8 mouse cellular contexts compared by ENCODE assay signal in the genomic region with DNA sequence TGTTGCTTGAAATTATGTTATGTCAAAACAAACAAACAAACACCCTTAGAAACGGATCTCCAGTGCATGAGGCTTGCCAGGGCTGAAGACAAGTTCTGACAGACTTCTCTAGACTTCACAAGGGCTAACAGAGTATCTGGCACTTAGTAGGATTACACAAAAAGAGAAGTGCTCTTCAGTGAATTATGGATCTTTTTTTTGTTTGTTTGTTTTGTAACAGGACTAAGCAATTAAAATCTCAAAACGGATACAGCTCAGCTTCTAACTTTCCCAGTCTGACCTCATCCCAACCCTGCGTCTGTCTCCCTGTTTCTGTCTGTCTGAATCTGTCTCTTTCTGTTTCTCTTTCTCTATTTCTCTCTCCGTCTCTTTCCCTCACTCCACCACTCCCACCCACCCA. TPM values are rescaled to one million over a fixed set of nuclear protein-coding genes. Genes with fewer than 3 reads are reported as not detected.
A peak's percentile ranks its signal among the peaks of the same experiment; 100 is the strongest.
DNase-seq lines count a peak whose midpoint lies in the region; ATAC-seq lines count a peak whose summit lies in the region.

No protein-coding gene starts in this region.

- DNase-seq in limb, embryonic 10.5 days (ENCODE audit: low spot score): no peak
- DNase-seq in right cerebral cortex, adult 18-20 months: no peak
- no peak for DNase-seq in thymus, postnatal 0 days (ENCODE audit: low spot score)

- no peaks in the 10 kb centered on the region for H3K9me3 ChIP-seq in megakaryocyte, embryonic 14.5 days
- H3K9me3 ChIP-seq in forebrain, embryonic 15.5 days: no peaks in the 10 kb centered on the region
- no peaks in the 10 kb centered on the region for H3K9me3 ChIP-seq in limb, embryonic 10.5 days (replicated peaks)
- H3K9me3 ChIP-seq in neural tube, embryonic 14.5 days (ENCODE audit: control insufficient read depth, low read length): no peaks in the 10 kb centered on the region

- 16% methylated on average over 4 of the region's 4 CpGs for WGBS in forebrain, embryonic 15.5 days
- WGBS in limb, embryonic 10.5 days: 21% methylated on average over 4 of the region's 4 CpGs
- 20% methylated on average over 4 of the region's 4 CpGs for WGBS in neural tube, embryonic 14.5 days

- peak overlapping the region; percentile 94 for H3K4me3 ChIP-seq in megakaryocyte, embryonic 14.5 days (replicated peaks)
- no peak overlapping the region; the same call in 1 of the 2 replicates for H3K4me3 ChIP-seq in forebrain, embryonic 15.5 days
- peak overlapping the region; percentile 60 for H3K4me3 ChIP-seq in limb, embryonic 10.5 days
- H3K4me3 ChIP-seq in neural tube, embryonic 14.5 days (ENCODE audit: low read depth, low read length): no peak overlapping the region; the same call in 1 of the 2 replicates

- H3K27ac ChIP-seq in forebrain, embryonic 15.5 days (replicated peaks): no peak overlapping the region
- H3K27ac ChIP-seq in limb, embryonic 10.5 days: peak overlapping the region; percentile 88
- no peak overlapping the region for H3K27ac ChIP-seq in neural tube, embryonic 14.5 days (ENCODE audit: low read depth, low read length)

- peaks cover 29% of the 10 kb centered on the region for H3K36me3 ChIP-seq in megakaryocyte, embryonic 14.5 days (replicated peaks; ENCODE audit: low read length)
- no peaks in the 10 kb centered on the region for H3K36me3 ChIP-seq in forebrain, embryonic 15.5 days
- H3K36me3 ChIP-seq in limb, embryonic 10.5 days: peaks cover 10% of the 10 kb centered on the region
- no peaks in the 10 kb centered on the region for H3K36me3 ChIP-seq in neural tube, embryonic 14.5 days (ENCODE audit: control insufficient read depth, insufficient read depth, low read length)

- no peak for ATAC-seq in megakaryocyte, adult 5-6 weeks (ENCODE audit: poor library complexity, severe bottlenecking)
- peak; percentile 70 for ATAC-seq in forebrain, embryonic 15.5 days (replicated peaks)
- peak; percentile 44 for ATAC-seq in neural tube, embryonic 14.5 days (ENCODE audit: low read depth)
- ATAC-seq in CD4-positive, CD25-positive, alpha-beta regulatory T cell, adult 4 months: no peak

- peak overlapping the region; percentile 4; the same call in 1 of the 2 replicates for H3K4me2 ChIP-seq in forebrain, embryonic 15.5 days (replicated peaks)
- peak overlapping the region; percentile 63; the same call in 1 of the 2 replicates for H3K4me2 ChIP-seq in neural tube, embryonic 14.5 days (ENCODE audit: low read depth, low read length)

- peaks cover 22% of the 10 kb centered on the region for H3K4me1 ChIP-seq in megakaryocyte, embryonic 14.5 days
- H3K4me1 ChIP-seq in forebrain, embryonic 15.5 days: peaks cover 4% of the 10 kb centered on the region
- H3K4me1 ChIP-seq in limb, embryonic 10.5 days: peaks cover 7% of the 10 kb centered on the region; the same call in 1 of the 2 replicates
- H3K4me1 ChIP-seq in neural tube, embryonic 14.5 days (ENCODE audit: control insufficient read depth, insufficient read depth, low read length): peaks cover 3% of the 10 kb centered on the region; the same call in 1 of the 2 replicates

- H3K9ac ChIP-seq in forebrain, embryonic 15.5 days (replicated peaks): no peak overlapping the region
- H3K9ac ChIP-seq in neural tube, embryonic 14.5 days (replicated peaks; ENCODE audit: low read depth, low read length): no peak overlapping the region; the same call in 1 of the 2 replicates

- peaks cover 4% of the 10 kb centered on the region for H3K27me3 ChIP-seq in megakaryocyte, embryonic 14.5 days (replicated peaks)
- no peaks in the 10 kb centered on the region for H3K27me3 ChIP-seq in forebrain, embryonic 15.5 days
- H3K27me3 ChIP-seq in limb, embryonic 10.5 days (ENCODE audit: low read depth, poor library complexity, severe bottlenecking): no peaks in the 10 kb centered on the region
- no peaks in the 10 kb centered on the region for H3K27me3 ChIP-seq in neural tube, embryonic 14.5 days (ENCODE audit: control insufficient read depth, insufficient read depth, low read length)

RNA-seq across cellular contexts. Expression of a gene that starts 0.4 kb away (rescaled TPM):
- polyA plus RNA-seq in megakaryocyte, embryonic 14.5 days (2012; ENCODE audit: insufficient read depth, low replicate concordance): 3.9 and 27.8 TPM in 2 replicates
- 83.1 and 94.6 TPM in 2 replicates for total RNA-seq in megakaryocyte, adult 5-6 weeks (2015)
- 38.2 and 53.5 TPM in 2 replicates for total RNA-seq in megakaryocyte, adult 5-6 weeks (2017)
- polyA plus RNA-seq in forebrain, embryonic 15.5 days (2015; fragmentation: Nextera tagmentation; extraction: Ambion mirVana): 40.1 and 43.5 TPM in 2 replicates
- polyA plus RNA-seq in limb, embryonic 10.5 days (2016; fragmentation: Nextera tagmentation; extraction: Ambion mirVana): 50.8 and 53.2 TPM in 2 replicates
- 38.7 and 42.6 TPM in 2 replicates for polyA plus RNA-seq in neural tube, embryonic 14.5 days (2014; fragmentation: Nextera tagmentation; extraction: Ambion mirVana)
- polyA plus RNA-seq in CD4-positive, CD25-positive, alpha-beta regulatory T cell, adult 4 months (2017; shearing (Covaris generic)): 100 to 1,000 TPM in 1 of 2 experiments, 10 to 100 TPM in 1; 89.4 to 124 TPM
- polyA plus RNA-seq in thymus, postnatal 0 days (2015; fragmentation: Nextera tagmentation; extraction: Ambion mirVana): 115 and 130 TPM in 2 replicates

RNA-seq across cellular contexts. Expression of a gene that starts 53.7 kb away (rescaled TPM):
- polyA plus RNA-seq in megakaryocyte, embryonic 14.5 days (2012; ENCODE audit: insufficient read depth, low replicate concordance): 2.3 TPM in 1 of 2 replicates, not detected in the other
- 35.4 and 37.0 TPM in 2 replicates for total RNA-seq in megakaryocyte, adult 5-6 weeks (2015)
- 40.8 and 42.3 TPM in 2 replicates for total RNA-seq in megakaryocyte, adult 5-6 weeks (2017)
- polyA plus RNA-seq in forebrain, embryonic 15.5 days (2015; fragmentation: Nextera tagmentation; extraction: Ambion mirVana): 39.8 and 42.7 TPM in 2 replicates
- 117 and 124 TPM in 2 replicates for polyA plus RNA-seq in limb, embryonic 10.5 days (2016; fragmentation: Nextera tagmentation; extraction: Ambion mirVana)
- polyA plus RNA-seq in neural tube, embryonic 14.5 days (2014; fragmentation: Nextera tagmentation; extraction: Ambion mirVana): 23.6 and 25.8 TPM in 2 replicates
- 10 to 100 TPM; 30.8 to 38.6 TPM for polyA plus RNA-seq in CD4-positive, CD25-positive, alpha-beta regulatory T cell, adult 4 months (2017; shearing (Covaris generic))
- 98.9 and 108 TPM in 2 replicates for polyA plus RNA-seq in thymus, postnatal 0 days (2015; fragmentation: Nextera tagmentation; extraction: Ambion mirVana)

RNA-seq across cellular contexts. Expression of a gene that starts 53.8 kb away (rescaled TPM):
- polyA plus RNA-seq in megakaryocyte, embryonic 14.5 days (2012; ENCODE audit: insufficient read depth, low replicate concordance): 0.16 TPM in 1 of 2 replicates, not detected in the other
- total RNA-seq in megakaryocyte, adult 5-6 weeks (2015): 19.4 and 24.5 TPM in 2 replicates
- 23.1 and 24.3 TPM in 2 replicates for total RNA-seq in megakaryocyte, adult 5-6 weeks (2017)
- 5.5 and 5.6 TPM in 2 replicates for polyA plus RNA-seq in forebrain, embryonic 15.5 days (2015; fragmentation: Nextera tagmentation; extraction: Ambion mirVana)
- 16.9 and 21.0 TPM in 2 replicates for polyA plus RNA-seq in limb, embryonic 10.5 days (2016; fragmentation: Nextera tagmentation; extraction: Ambion mirVana)
- polyA plus RNA-seq in neural tube, embryonic 14.5 days (2014; fragmentation: Nextera tagmentation; extraction: Ambion mirVana): 2.1 and 2.8 TPM in 2 replicates
- 1 to 10 TPM; 1.2 to 2.2 TPM for polyA plus RNA-seq in CD4-positive, CD25-positive, alpha-beta regulatory T cell, adult 4 months (2017; shearing (Covaris generic))
- 12.1 and 13.3 TPM in 2 replicates for polyA plus RNA-seq in thymus, postnatal 0 days (2015; fragmentation: Nextera tagmentation; extraction: Ambion mirVana)

Comparison
In these comparisons a context has a peak if more than half of its experiments do, and no peak if none do; other contexts are left out.
1. H3K4me3 ChIP-seq: peak in megakaryocyte, embryonic 14.5 days (single experiment) and limb, embryonic 10.5 days (single experiment); none in forebrain, embryonic 15.5 days (single experiment) and neural tube, embryonic 14.5 days (single experiment).
2. ATAC-seq: peak in forebrain, embryonic 15.5 days (single experiment) and neural tube, embryonic 14.5 days (single experiment); none in megakaryocyte, adult 5-6 weeks (single experiment) and CD4-positive, CD25-positive, alpha-beta regulatory T cell, adult 4 months (single experiment).